Mouse (Mus musculus): ENCODE results near the gene Vmn2r19. TPM values are rescaled to one million over a fixed set of nuclear protein-coding genes. Genes with fewer than 3 reads are reported as not detected.

Gene Vmn2r19
- total RNA-seq, 2 experiments from 2014 or later: not detected

Other genes starting within 250 kb of the Vmn2r19 start
- gene Clec4a2, start 201.9 kb upstream of the Vmn2r19 start, total RNA-seq (2021): 1 to 10 TPM; 2.7 TPM
- not detected for gene Clec4b2, start 135.4 kb upstream of the Vmn2r19 start, total RNA-seq (2021)
- 1 to 10 TPM; 1.0 to 1.3 TPM for gene Clec4n, start 78.5 kb upstream of the Vmn2r19 start, total RNA-seq (2021)
- under 1 TPM; 0.48 to 0.70 TPM for gene Clec4d, start 46.2 kb upstream of the Vmn2r19 start, total RNA-seq (2021)
- gene Clec4e, start 18.5 kb upstream of the Vmn2r19 start, total RNA-seq (2021): under 1 TPM; 0.11 to 0.26 TPM
- not detected for gene Vmn2r20, start 109.8 kb downstream of the Vmn2r19 start, total RNA-seq (2021)
- gene Vmn2r21, start 225.1 kb downstream of the Vmn2r19 start, total RNA-seq (2021): not detected